Mouse (Mus musculus) cortical plate, adult 2 months (tissue): ENCODE results near the gene Traf3ip1.

ENCODE experiments used
- CTCF ChIP-seq: fragments of 200-500 bp; IDR thresholded peaks from 2 replicates; pipeline ENCODE4 v1.5.1; 2011; ENCODE audit warnings: mild to moderate bottlenecking, control low read depth, low read length; ENCODE audit not compliant: insufficient read depth; ENCODE audit errors: extremely low read depth
- POLR2A ChIP-seq: fragments of 200-500 bp; IDR thresholded peaks from 2 replicates; pipeline ENCODE4 v1.6.1; 2011; ENCODE audit warnings: mild to moderate bottlenecking, low read length, control low read depth; ENCODE audit not compliant: insufficient read depth; ENCODE audit errors: extremely low read depth

GRCm38 (mm10) chr1:91494457-91495140, at the start of gene Traf3ip1:
- TF ChIP-seq CTCF (no peak), POLR2A (peak; percentile 22; the same call in 1 of the 2 replicates)
